Mouse (Mus musculus): ENCODE measurements around the gene Rbm17. TPM values are rescaled to one million over a fixed set of nuclear protein-coding genes. Genes with fewer than 3 reads are reported as not detected.
"Not testable (repeated sequence)": the region's sequence is repeated elsewhere in the genome, so short reads cannot be mapped to it uniquely, and the experiment has no call there.

Rbm17 gene
- polyA plus RNA-seq, 1 experiment from 2014 or later: 72.6 TPM

- H3K4me1 ChIP-seq (ENCODE audit: insufficient read depth, low read depth, low read length): no peaks in the 10 kb centered on the region
- H3K9ac ChIP-seq (replicated peaks; ENCODE audit: low read depth): no peak overlapping the region
- H3K36me3 ChIP-seq (ENCODE audit: insufficient read depth, low read length): no peaks in the 10 kb centered on the region
- H3K27me3 ChIP-seq (replicated peaks; ENCODE audit: insufficient read depth, low read length): no peaks in the 10 kb centered on the region
- ATAC-seq (no peak), DNase-seq (ENCODE audit: low spot score) (no peak)
- WGBS: 75% methylated on average over 2 of the region's 2 CpGs
- no peak for TF ChIP-seq EP300 (IDR thresholded peaks at IDR 0.05)
- no peak for TF ChIP-seq CTCF (IDR thresholded peaks at IDR 0.05)
- no peak overlapping the region for H3K4me2 ChIP-seq (replicated peaks; ENCODE audit: low read depth, low read length)
- H3K4me3 ChIP-seq (ENCODE audit: low read depth, low read length): no peak overlapping the region
- H3K9me3 ChIP-seq (ENCODE audit: low read length): no peaks in the 10 kb centered on the region
- no peak overlapping the region for H3K27ac ChIP-seq (ENCODE audit: low read length)
Observed at GRCm38 (mm10) chr2:11623726-11624125, 19.8 kb upstream of the Rbm17 start.

- Histone ChIP-seq H3K27me3 (replicated peaks; ENCODE audit: insufficient read depth, low read length) (no peaks in the 10 kb centered on the region), H3K4me2 (replicated peaks; ENCODE audit: low read depth, low read length) (no peak overlapping the region), H3K27ac (ENCODE audit: low read length) (no peak overlapping the region), H3K36me3 (ENCODE audit: insufficient read depth, low read length) (no peaks in the 10 kb centered on the region), H3K9ac (replicated peaks; ENCODE audit: low read depth) (no peak overlapping the region), H3K4me3 (ENCODE audit: low read depth, low read length) (no peak overlapping the region), H3K9me3 (ENCODE audit: low read length) (no peaks in the 10 kb centered on the region), H3K4me1 (ENCODE audit: insufficient read depth, low read depth, low read length) (no peaks in the 10 kb centered on the region)
- WGBS: 77% methylated on average over 7 of the region's 8 CpGs
- DNase-seq (ENCODE audit: low spot score) (no peak), ATAC-seq (no peak)
- TF ChIP-seq EP300 (IDR thresholded peaks at IDR 0.05): no peak
- TF ChIP-seq CTCF (IDR thresholded peaks at IDR 0.05): no peak
Observed at GRCm38 (mm10) chr2:11623173-11623572, 19.2 kb upstream of the Rbm17 start.

- Histone ChIP-seq H3K4me2 (replicated peaks; ENCODE audit: low read depth, low read length) (no peak overlapping the region), H3K27ac (ENCODE audit: low read length) (no peak overlapping the region), H3K4me1 (ENCODE audit: insufficient read depth, low read depth, low read length) (no peaks in the 10 kb centered on the region), H3K9ac (replicated peaks; ENCODE audit: low read depth) (no peak overlapping the region), H3K36me3 (ENCODE audit: insufficient read depth, low read length) (no peaks in the 10 kb centered on the region), H3K9me3 (ENCODE audit: low read length) (no peaks in the 10 kb centered on the region), H3K27me3 (replicated peaks; ENCODE audit: insufficient read depth, low read length) (no peaks in the 10 kb centered on the region), H3K4me3 (ENCODE audit: low read depth, low read length) (no peak overlapping the region)
- TF ChIP-seq EP300 (IDR thresholded peaks at IDR 0.05): no peak
- TF ChIP-seq CTCF (IDR thresholded peaks at IDR 0.05): no peak
- no peak for ATAC-seq
- no peak for DNase-seq (ENCODE audit: low spot score)
- 80% methylated on average over 2 of the region's 2 CpGs for WGBS
Observed at GRCm38 (mm10) chr2:11619598-11619997, 15.6 kb upstream of the Rbm17 start.

GRCm38 (mm10) chr2:11616846-11617245, 12.9 kb upstream of the Rbm17 start:
- H3K4me1 ChIP-seq (ENCODE audit: insufficient read depth, low read depth, low read length): no peaks in the 10 kb centered on the region
- H3K27me3 ChIP-seq (replicated peaks; ENCODE audit: insufficient read depth, low read length): no peaks in the 10 kb centered on the region
- H3K9me3 ChIP-seq (ENCODE audit: low read length): no peaks in the 10 kb centered on the region
- H3K9ac ChIP-seq (replicated peaks; ENCODE audit: low read depth): no peak overlapping the region
- ATAC-seq (no peak), DNase-seq (ENCODE audit: low spot score) (no peak)
- TF ChIP-seq CTCF (IDR thresholded peaks at IDR 0.05): no peak
- TF ChIP-seq EP300 (IDR thresholded peaks at IDR 0.05): no peak
- no peak overlapping the region for H3K4me2 ChIP-seq (replicated peaks; ENCODE audit: low read depth, low read length)
- H3K36me3 ChIP-seq (ENCODE audit: insufficient read depth, low read length): no peaks in the 10 kb centered on the region
- no peak overlapping the region for H3K4me3 ChIP-seq (ENCODE audit: low read depth, low read length)
- WGBS: 86% methylated on average over 9 of the region's 9 CpGs
- no peak overlapping the region for H3K27ac ChIP-seq (ENCODE audit: low read length)

DNA sequence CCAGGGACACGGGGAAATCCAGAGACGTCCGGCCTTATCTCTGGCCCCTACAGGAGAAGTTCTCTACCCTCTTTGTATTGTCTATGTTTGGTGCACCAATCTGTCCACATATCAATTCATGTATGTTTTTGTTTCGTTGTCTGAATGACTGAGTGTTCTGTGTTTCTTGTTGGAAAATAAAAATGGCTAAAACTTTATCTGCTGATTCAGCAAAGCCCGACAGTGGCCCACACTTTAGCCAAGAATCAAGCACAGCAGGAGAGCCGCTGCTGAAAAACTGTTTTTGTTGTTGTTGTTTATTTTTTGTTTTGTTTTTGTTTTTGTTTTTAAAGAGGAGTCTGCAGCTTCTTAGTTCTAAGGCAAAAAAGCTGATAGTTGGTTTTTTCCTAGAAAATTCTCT, 9.0 kb upstream of the Rbm17 start:
- ATAC-seq; H3K4me1 ChIP-seq (ENCODE audit: insufficient read depth, low read depth, low read length); DNase-seq (ENCODE audit: low spot score); H3K27ac ChIP-seq (ENCODE audit: low read length); H3K36me3 ChIP-seq (ENCODE audit: insufficient read depth, low read length); H3K4me3 ChIP-seq (ENCODE audit: low read depth, low read length); H3K9me3 ChIP-seq (ENCODE audit: low read length); H3K4me2 ChIP-seq (replicated peaks; ENCODE audit: low read depth, low read length); H3K27me3 ChIP-seq (replicated peaks; ENCODE audit: insufficient read depth, low read length); H3K9ac ChIP-seq (replicated peaks; ENCODE audit: low read depth): not testable (repeated sequence)
- 85% methylated on average over 6 of the region's 6 CpGs for WGBS

DNA sequence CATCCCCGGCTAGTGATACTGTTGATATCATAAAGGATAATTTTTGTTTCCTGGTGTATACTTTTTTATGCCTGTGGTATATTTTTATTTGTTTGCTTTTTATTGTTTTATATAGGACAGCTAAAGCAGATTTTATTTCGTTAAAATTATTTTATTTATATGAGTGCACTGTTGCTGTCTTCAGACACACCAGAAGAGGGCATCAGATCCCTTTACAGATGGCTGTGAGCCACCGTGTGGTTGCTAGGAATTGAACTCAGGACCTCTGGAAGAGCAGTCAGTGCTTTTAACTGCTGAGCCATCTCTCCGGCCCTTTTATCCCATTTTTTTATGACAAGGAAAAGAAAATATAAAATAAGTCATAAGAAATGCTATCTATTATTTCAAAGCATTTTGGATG, 2.8 kb upstream of the Rbm17 start:
- not testable (repeated sequence) for ATAC-seq; H3K4me2 ChIP-seq (replicated peaks; ENCODE audit: low read depth, low read length); H3K4me1 ChIP-seq (ENCODE audit: insufficient read depth, low read depth, low read length); H3K36me3 ChIP-seq (ENCODE audit: insufficient read depth, low read length); H3K27ac ChIP-seq (ENCODE audit: low read length); DNase-seq (ENCODE audit: low spot score); H3K4me3 ChIP-seq (ENCODE audit: low read depth, low read length); H3K9ac ChIP-seq (replicated peaks; ENCODE audit: low read depth); H3K9me3 ChIP-seq (ENCODE audit: low read length); H3K27me3 ChIP-seq (replicated peaks; ENCODE audit: insufficient read depth, low read length)
- WGBS: 67% methylated on average over 4 of the region's 4 CpGs

GRCm38 (mm10) chr2:11604911-11605310, 958 bp upstream of the Rbm17 start:
- ATAC-seq (no peak), DNase-seq (ENCODE audit: low spot score) (no peak)
- no peak overlapping the region for H3K27ac ChIP-seq (ENCODE audit: low read length)
- H3K9ac ChIP-seq (replicated peaks; ENCODE audit: low read depth): no peak overlapping the region
- no peak overlapping the region for H3K4me3 ChIP-seq (ENCODE audit: low read depth, low read length)
- no peaks in the 10 kb centered on the region; the same call in 1 of the 2 replicates for H3K4me1 ChIP-seq (ENCODE audit: insufficient read depth, low read depth, low read length)
- no peak for TF ChIP-seq EP300 (IDR thresholded peaks at IDR 0.05)
- TF ChIP-seq CTCF (IDR thresholded peaks at IDR 0.05): no peak
- H3K27me3 ChIP-seq (replicated peaks; ENCODE audit: insufficient read depth, low read length): no peaks in the 10 kb centered on the region
- no peaks in the 10 kb centered on the region for H3K9me3 ChIP-seq (ENCODE audit: low read length)
- H3K36me3 ChIP-seq (ENCODE audit: insufficient read depth, low read length): peaks cover 7% of the 10 kb centered on the region; the same call in 1 of the 2 replicates
- no peak overlapping the region for H3K4me2 ChIP-seq (replicated peaks; ENCODE audit: low read depth, low read length)

Measured in lung, postnatal 0 days (tissue).